Mouse (Mus musculus) heart, embryonic 11.5 days (tissue): ENCODE measurements around the gene Zkscan1. TPM values are rescaled to one million over a fixed set of nuclear protein-coding genes. Genes with fewer than 3 reads are reported as not detected.
A peak's percentile ranks its signal among the peaks of the same experiment; 100 is the strongest.

Experiments
- ATAC-seq: fragments of 200-750 bp; cut with Nextera tagmentation; replicated peaks from 2 replicates; pipeline ENCODE4 v1.8.0; 2017; ENCODE audit warnings: moderate library complexity; ENCODE audit not compliant: insufficient number of reproducible peaks, low FRiP score, low TSS enrichment
- H3K27ac ChIP-seq: fragments of 300-500 bp; sonication (generic); 2 replicates; pipeline ENCODE4 v1.5.1; 2014; ENCODE audit warnings: mild to moderate bottlenecking, low read depth, low read length
- H3K27me3 ChIP-seq: fragments of 300-500 bp; sonication (generic); 2 replicates; pipeline ENCODE4 v1.6.1; 2014; ENCODE audit warnings: mild to moderate bottlenecking, low read length, mixed read lengths; ENCODE audit not compliant: control insufficient read depth, insufficient read depth
- H3K36me3 ChIP-seq: fragments of 300-500 bp; sonication (generic); 2 replicates; pipeline ENCODE4 v1.6.1; 2014; ENCODE audit warnings: mild to moderate bottlenecking, low read length, moderate library complexity, mixed read lengths; ENCODE audit not compliant: control insufficient read depth, insufficient read depth
- H3K4me1 ChIP-seq: fragments of 300-500 bp; sonication (generic); 2 replicates; pipeline ENCODE4 v1.6.1; 2014; ENCODE audit warnings: low read length; ENCODE audit not compliant: control insufficient read depth, insufficient read depth
- H3K4me2 ChIP-seq: fragments of 300-500 bp; sonication (generic); 2 replicates; pipeline ENCODE4 v1.6.1; 2014; ENCODE audit warnings: mild to moderate bottlenecking, moderate library complexity
- H3K4me3 ChIP-seq: fragments of 300-500 bp; sonication (generic); 2 replicates; pipeline ENCODE4 v1.5.1; 2014; ENCODE audit warnings: low read depth, low read length
- H3K9ac ChIP-seq: fragments of 300-500 bp; sonication (generic); 2 replicates; pipeline ENCODE4 v1.6.1; 2014; ENCODE audit warnings: mild to moderate bottlenecking, low read depth, low read length, moderate library complexity
- H3K9me3 ChIP-seq: fragments of 300-500 bp; sonication (generic); replicated peaks from 2 replicates; pipeline ENCODE4 v1.6.1; 2016; ENCODE audit warnings: low read length; ENCODE audit not compliant: control insufficient read depth
- WGBS: fragments of 180-500 bp; shearing (Covaris S2); extraction: QIAGEN DNeasy Blood & Tissue Kit; methylation state at CpG from one replicate; pipeline ENCODE4 v1.1.7; 2014; ENCODE audit not compliant: insufficient replicate concordance; 5-methylcytosine and 5-hydroxymethylcytosine counted together
- polyA plus RNA-seq: library from polyadenylated mRNA; unstranded; fragments of >200 nt; fragmentation: Nextera tagmentation; extraction: Ambion mirVana; gene quantifications from 2 replicates; pipeline ENCODE4 v1.2.1, GENCODE M21; 2014

Gene Zkscan1
- polyA plus RNA-seq, 1 experiment from 2014 or later, result 13.0 TPM

DNA sequence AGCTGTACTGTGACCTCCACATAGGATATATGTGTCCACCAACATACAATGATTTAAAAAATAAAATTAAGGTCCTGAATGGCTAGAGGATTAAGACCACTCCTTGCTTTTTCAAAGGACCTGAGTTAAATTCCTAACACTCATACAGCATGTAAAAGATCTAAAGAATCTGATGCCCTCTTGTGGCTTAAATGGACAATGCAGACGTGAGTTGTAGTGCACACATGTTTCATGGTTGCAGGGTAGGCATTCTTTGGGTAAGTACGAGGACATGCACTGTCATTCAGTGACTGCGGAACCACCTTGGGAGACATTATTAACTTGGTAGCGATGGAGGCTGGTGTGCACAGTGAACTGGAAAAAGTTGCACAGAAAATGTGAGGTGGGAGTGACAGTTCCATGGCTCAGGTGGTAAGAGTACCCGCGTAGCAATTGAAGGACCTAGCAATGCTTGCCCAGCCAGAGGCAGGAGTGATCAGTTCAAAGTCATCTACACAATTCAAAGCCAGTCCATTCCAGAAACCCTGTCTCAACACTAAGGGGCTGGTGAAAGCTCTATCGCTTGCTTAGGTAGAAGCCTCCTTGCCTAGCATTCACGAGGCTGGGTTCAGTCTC lies 53.2 kb downstream of the Zkscan1 start:
- Histone ChIP-seq H3K4me1 (peaks cover 2% of the 10 kb centered on the region; the same call in 1 of the 2 replicates), H3K4me2 (no peak overlapping the region), H3K27ac (no peak overlapping the region), H3K36me3 (peaks cover 20% of the 10 kb centered on the region), H3K27me3 (no peaks in the 10 kb centered on the region), H3K4me3 (no peak overlapping the region), H3K9me3 (no peaks in the 10 kb centered on the region), H3K9ac (no peak overlapping the region)
- 54% methylated on average over 8 of the region's 8 CpGs for WGBS
- ATAC-seq, result no peak

DNA sequence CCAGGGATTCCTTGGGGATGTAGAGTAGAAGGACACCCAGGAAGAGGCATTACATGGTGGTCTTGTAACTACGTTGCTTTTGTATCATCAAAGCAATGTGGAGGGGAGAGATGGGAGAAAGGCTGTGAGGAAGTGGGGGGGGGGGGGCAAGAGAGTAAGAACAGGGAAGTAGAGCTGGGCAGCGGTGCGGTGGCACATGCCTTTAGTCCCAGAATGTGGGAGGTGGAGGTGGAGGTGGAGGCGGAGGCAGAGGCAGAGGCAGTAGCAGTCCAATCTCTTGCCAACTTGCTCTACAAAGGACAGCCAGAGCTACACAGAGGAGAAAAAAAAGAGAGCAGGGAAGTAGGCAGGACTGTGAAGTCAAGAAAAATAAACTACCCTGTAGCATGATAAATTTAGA lies 53.7 kb downstream of the Zkscan1 start:
- peaks cover 2% of the 10 kb centered on the region; the same call in 1 of the 2 replicates for H3K4me1 ChIP-seq
- 56% methylated on average over 4 of the region's 4 CpGs for WGBS
- H3K36me3 ChIP-seq, result peaks cover 18% of the 10 kb centered on the region
- H3K4me2 ChIP-seq, result no peak overlapping the region
- no peak for ATAC-seq
- H3K9ac ChIP-seq, result no peak overlapping the region
- no peaks in the 10 kb centered on the region for H3K9me3 ChIP-seq
- H3K4me3 ChIP-seq, result no peak overlapping the region
- no peaks in the 10 kb centered on the region for H3K27me3 ChIP-seq
- H3K27ac ChIP-seq, result no peak overlapping the region

GRCm38 (mm10) chr5:138154390-138154789 lies 69.5 kb downstream of the Zkscan1 start:
- Histone ChIP-seq H3K9ac (no peak overlapping the region), H3K4me3 (peak overlapping the region; percentile 77), H3K27ac (no peak overlapping the region), H3K4me1 (peaks cover 4% of the 10 kb centered on the region; the same call in 1 of the 2 replicates), H3K27me3 (no peaks in the 10 kb centered on the region), H3K36me3 (peaks cover 10% of the 10 kb centered on the region), H3K4me2 (peak overlapping the region; percentile 86), H3K9me3 (no peaks in the 10 kb centered on the region)
- 72% methylated on average over 3 of the region's 3 CpGs for WGBS
- ATAC-seq, result no peak

GRCm38 (mm10) chr5:138155443-138155976 lies 70.6 kb downstream of the Zkscan1 start, which contains the start of gene Zfp113:
Gene Zfp113, minus strand, starts transcription at chr5:138155744.
- H3K4me1 ChIP-seq, result peaks cover 7% of the 10 kb centered on the region; the same call in 1 of the 2 replicates
- H3K27ac ChIP-seq, result peak within 1 kb of the TSS; percentile 84
- no peaks in the 10 kb centered on the region for H3K9me3 ChIP-seq
- peak within 1 kb of the TSS; percentile 86 for H3K4me2 ChIP-seq
- H3K27me3 ChIP-seq, result no peaks in the 10 kb centered on the region
- WGBS, result under 1% methylated on average over 31 of the region's 31 CpGs
- H3K9ac ChIP-seq, result peak within 1 kb of the TSS; percentile 90
- peak; percentile 96 for ATAC-seq
- peak within 1 kb of the TSS; percentile 77 for H3K4me3 ChIP-seq
- peaks cover 7% of the 10 kb centered on the region for H3K36me3 ChIP-seq

Other genes starting within 250 kb of the Zkscan1 start
- 2.1 and 2.9 TPM in 2 replicates for gene Pilra, start 248.8 kb upstream of the Zkscan1 start, polyA plus RNA-seq
- gene Pilrb1, start 227.0 kb upstream of the Zkscan1 start, polyA plus RNA-seq, result 0.13 and 0.84 TPM in 2 replicates
- 2.1 and 2.7 TPM in 2 replicates for gene Pilrb2, start 213.3 kb upstream of the Zkscan1 start, polyA plus RNA-seq
- 0.09 TPM in 1 of 2 replicates, not detected in the other for gene Cyp3a13, start 163.5 kb upstream of the Zkscan1 start, polyA plus RNA-seq
- gene Gjc3, start 122.0 kb upstream of the Zkscan1 start, polyA plus RNA-seq, result not detected in 2 replicates
- not detected in 2 replicates for gene Azgp1, start 103.6 kb upstream of the Zkscan1 start, polyA plus RNA-seq
- gene Smok3a, start 63.8 kb upstream of the Zkscan1 start, polyA plus RNA-seq, result not detected in 2 replicates
- gene Smok3b, start 63.7 kb upstream of the Zkscan1 start, polyA plus RNA-seq, result not detected in 2 replicates
- gene Smok3c, start 31.9 kb upstream of the Zkscan1 start, polyA plus RNA-seq, result not detected in 2 replicates
- 45.7 and 48.5 TPM in 2 replicates for gene Zscan21, start 31.8 kb downstream of the Zkscan1 start, polyA plus RNA-seq
- 8.0 and 10.0 TPM in 2 replicates for gene Zfp113, start 70.7 kb downstream of the Zkscan1 start, polyA plus RNA-seq
- 253 and 277 TPM in 2 replicates for gene Cops6, start 76.0 kb downstream of the Zkscan1 start, polyA plus RNA-seq
- 10.2 TPM in 2 replicates for gene Ap4m1, start 86.9 kb downstream of the Zkscan1 start, polyA plus RNA-seq
- 139 and 143 TPM in 2 replicates for gene Mcm7, start 87.3 kb downstream of the Zkscan1 start, polyA plus RNA-seq
- 82.8 and 85.2 TPM in 2 replicates for gene Taf6, start 102.4 kb downstream of the Zkscan1 start, polyA plus RNA-seq
- gene Cnpy4, start 102.4 kb downstream of the Zkscan1 start, polyA plus RNA-seq, result 31.7 and 33.7 TPM in 2 replicates
- 4.5 and 5.9 TPM in 2 replicates for gene Mblac1, start 109.2 kb downstream of the Zkscan1 start, polyA plus RNA-seq
- gene Nxpe5, start 140.8 kb downstream of the Zkscan1 start, polyA plus RNA-seq, result not detected in 2 replicates
- 71.8 and 74.4 TPM in 2 replicates for gene Lamtor4, start 170.4 kb downstream of the Zkscan1 start, polyA plus RNA-seq
- gene BC037034, start 178.9 kb downstream of the Zkscan1 start, polyA plus RNA-seq, result 3.5 and 4.0 TPM in 2 replicates
- 1.3 and 1.4 TPM in 2 replicates for gene Gal3st4, start 187.8 kb downstream of the Zkscan1 start, polyA plus RNA-seq
- gene Gm43720, start 194.9 kb downstream of the Zkscan1 start, polyA plus RNA-seq, result 0.10 and 0.14 TPM in 2 replicates
- 2.9 and 3.0 TPM in 2 replicates for gene Gpc2, start 194.9 kb downstream of the Zkscan1 start, polyA plus RNA-seq
- gene Stag3, start 195.2 kb downstream of the Zkscan1 start, polyA plus RNA-seq, result 1.8 and 4.4 TPM in 2 replicates